Mouse (Mus musculus) heart, postnatal 25 days (tissue): Measurements from ENCODE around the gene Ankrd1. TPM values are rescaled to one million over a fixed set of nuclear protein-coding genes. Genes with fewer than 3 reads are reported as not detected.

Experiments used
- DNase-seq: peaks from one replicate; pipeline ENCODE4 v3.0.0; 2022; ENCODE audit warnings: low spot score
- intact Hi-C: fragments of 180-260 bp; cut with DNase I; formaldehyde crosslinking; loops from one replicate; pipeline ENCODE4 v1.15.1; 2025
- total RNA-seq, 2 experiments: library from RNA; stranded (reverse); gene quantifications; 2 replicates each; pipeline ENCODE4 v1.2.3; 2021

Ankrd1 gene
- total RNA-seq, 2 experiments from 2014 or later = 411 to 470 TPM

GRCm38 (mm10) chr19:36111054-36111895 lies 8.6 kb downstream of the Ankrd1 start:
- no peak for DNase-seq
- intact Hi-C loops = loop anchor here (2.0 to 10.0 kb wide), 4 partner anchors 66 to 444 kb away; partner anchors contain the start of genes Hectd2 and Pcgf5

- DNase-seq = no peak
- intact Hi-C loops = loop anchor here (2.0 to 10.0 kb wide), 4 partner anchors 67 to 444 kb away; partner anchors contain the start of genes Hectd2 and Pcgf5
Measured at GRCm38 (mm10) chr19:36110465-36110864, 9.4 kb downstream of the Ankrd1 start.

GRCm38 (mm10) chr19:36109318-36109944 lies 10.5 kb downstream of the Ankrd1 start:
- intact Hi-C loops = no loop called here

GRCm38 (mm10) chr19:36103909-36104308 lies 16.0 kb downstream of the Ankrd1 start:
- intact Hi-C loops = no loop called here
- DNase-seq = no peak

More at GRCm38 (mm10) chr19:36109318-36109944, 10.5 kb downstream of the Ankrd1 start:
- DNase-seq = no peak

- no peak for DNase-seq
- intact Hi-C loops = no loop called here
Measured at GRCm38 (mm10) chr19:36098916-36099315, 21.0 kb downstream of the Ankrd1 start.

- no peak for DNase-seq
- intact Hi-C loops = no loop called here
Measured at GRCm38 (mm10) chr19:36098265-36098664, 21.6 kb downstream of the Ankrd1 start.

- intact Hi-C loops = no loop called here
- no peak for DNase-seq
Measured at GRCm38 (mm10) chr19:36097194-36097593, 22.7 kb downstream of the Ankrd1 start.

GRCm38 (mm10) chr19:36090781-36091180 lies 29.1 kb downstream of the Ankrd1 start:
- intact Hi-C loops = loop anchor here (5.0 kb wide), 1 partner anchor 347 kb away; no protein-coding TSS in a partner anchor
- DNase-seq = no peak

- intact Hi-C loops = loop anchor here (2.0 kb wide), 1 partner anchor 1091 kb away; no protein-coding TSS in a partner anchor
- DNase-seq = peak; percentile 71
Measured at GRCm38 (mm10) chr19:36083262-36084225, 36.4 kb downstream of the Ankrd1 start, which contains the start of gene Rpp30. TSS of gene Rpp30 (plus strand) at chr19:36083716.

GRCm38 (mm10) chr19:36082606-36083261 lies 37.2 kb downstream of the Ankrd1 start:
- intact Hi-C loops = loop anchor here (1.0 to 2.0 kb wide), 2 partner anchors 956 to 1090 kb away; no protein-coding TSS in a partner anchor

GRCm38 (mm10) chr19:36062801-36063529 lies 56.9 kb downstream of the Ankrd1 start:
- intact Hi-C loops = loop anchor here (5.0 kb wide), 1 partner anchor 1071 kb away; no protein-coding TSS in a partner anchor

More at GRCm38 (mm10) chr19:36082606-36083261, 37.2 kb downstream of the Ankrd1 start:
- no peak for DNase-seq

More at GRCm38 (mm10) chr19:36062801-36063529, 56.9 kb downstream of the Ankrd1 start:
- no peak for DNase-seq

Other genes with a start within 250 kb of the Ankrd1 start
- gene Htr7, start 62.6 kb downstream of the Ankrd1 start, total RNA-seq = under 1 TPM; 0.47 to 0.59 TPM
- gene Rpp30, start 36.4 kb downstream of the Ankrd1 start, total RNA-seq = 10 to 100 TPM; 14.3 to 15.7 TPM
- 10 to 100 TPM; 70.4 to 74.0 TPM for gene Pcgf5, start 228.2 kb upstream of the Ankrd1 start, total RNA-seq